Mouse (Mus musculus): Measurements from ENCODE around the gene Cldn2.

DNA sequence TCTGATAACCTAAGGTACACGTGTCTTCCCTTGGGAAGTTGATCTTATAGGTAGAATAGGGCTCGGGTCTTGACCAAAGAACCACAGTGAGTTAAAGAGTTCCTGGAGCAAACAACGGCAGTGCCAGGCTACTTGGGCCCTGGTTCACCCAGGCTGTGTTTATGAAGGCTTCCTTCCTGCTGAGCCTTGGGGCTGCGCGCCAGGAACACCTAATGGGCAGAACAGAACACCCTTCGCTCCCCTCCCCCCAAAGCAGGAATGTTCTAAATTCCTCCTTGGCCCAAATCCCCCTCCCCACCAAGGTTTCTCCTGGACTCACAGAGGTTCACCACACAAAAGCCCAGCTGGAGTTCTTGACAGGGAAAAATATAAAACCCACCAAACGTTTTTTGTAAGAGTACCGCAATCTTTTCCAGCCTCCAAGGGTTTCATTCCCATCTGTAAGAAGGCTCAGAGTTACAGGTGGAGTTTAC lies at the start of gene Cldn2:
- no peak for TF ChIP-seq CTCF (IDR thresholded peaks at IDR 0.05)
- TF ChIP-seq EP300 (IDR thresholded peaks at IDR 0.05; ENCODE audit: insufficient read depth, low read depth, low read length) = no peak
- TF ChIP-seq POLR2A (IDR thresholded peaks at IDR 0.05; ENCODE audit: insufficient read depth, low read depth, low read length) = no peak
